Mouse (Mus musculus) midbrain, embryonic 14.5 days (tissue): ENCODE results near the gene Rtbdn. TPM values are rescaled to one million over a fixed set of nuclear protein-coding genes. Genes with fewer than 3 reads are reported as not detected.

Experiments used
- ATAC-seq: fragments of 200-750 bp; cut with Nextera tagmentation; 2 replicates; pipeline ENCODE4 v1.8.0; 2017; ENCODE audit warnings: moderate number of reproducible peaks, moderate library complexity; ENCODE audit not compliant: low FRiP score, low TSS enrichment
- DNase-seq: peaks from one replicate; pipeline ENCODE4 v3.0.0-alpha.2; 2015
- H3K27ac ChIP-seq: fragments of 300-500 bp; sonication (generic); replicated peaks from 2 replicates; pipeline ENCODE4 v1.5.1; 2014; ENCODE audit warnings: mild to moderate bottlenecking, low read depth, low read length, moderate library complexity
- H3K27me3 ChIP-seq: fragments of 300-500 bp; sonication (generic); 2 replicates; pipeline ENCODE4 v1.6.1; 2014; ENCODE audit warnings: low read length, control low read depth, mixed read lengths; ENCODE audit not compliant: control insufficient read depth, insufficient read depth
- H3K36me3 ChIP-seq: fragments of 300-500 bp; sonication (generic); 2 replicates; pipeline ENCODE4 v1.6.1; 2014; ENCODE audit warnings: low read length, control low read depth; ENCODE audit not compliant: control insufficient read depth, insufficient read depth
- H3K4me1 ChIP-seq: fragments of 300-500 bp; sonication (generic); 2 replicates; pipeline ENCODE4 v1.6.1; 2014; ENCODE audit warnings: mild to moderate bottlenecking, antibody characterized with exemption, low read length, control low read depth; ENCODE audit not compliant: control insufficient read depth, insufficient read depth
- H3K4me2 ChIP-seq: fragments of 300-500 bp; sonication (generic); 2 replicates; pipeline ENCODE4 v1.6.1; 2014; ENCODE audit warnings: mild to moderate bottlenecking, low read length, moderate library complexity
- H3K4me3 ChIP-seq: fragments of 300-500 bp; sonication (generic); replicated peaks from 2 replicates; pipeline ENCODE4 v1.5.1; 2014; ENCODE audit warnings: low read depth, low read length
- H3K9ac ChIP-seq: fragments of 300-500 bp; sonication (generic); replicated peaks from 2 replicates; pipeline ENCODE4 v1.6.1; 2014; ENCODE audit warnings: mild to moderate bottlenecking, low read length, moderate library complexity
- H3K9me3 ChIP-seq: fragments of 300-500 bp; sonication (generic); 2 replicates; pipeline ENCODE4 v1.6.1; 2016; ENCODE audit warnings: low read length, control low read depth, mixed read lengths; ENCODE audit not compliant: control insufficient read depth
- WGBS: fragments of 180-500 bp; shearing (Covaris S2); extraction: QIAGEN DNeasy Blood & Tissue Kit; methylation state at CpG from one replicate; pipeline ENCODE4 v1.1.7; 2014; 5-methylcytosine and 5-hydroxymethylcytosine counted together
- microRNA-seq: library from miRNA; unstranded; fragments of <30 nt; microRNA quantifications from one replicate; pipeline ENCODE4, GENCODE M21; 2016
- polyA plus RNA-seq: library from polyadenylated mRNA; unstranded; fragments of >200 nt; fragmentation: Nextera tagmentation; extraction: Ambion mirVana; gene quantifications from 2 replicates; pipeline ENCODE4 v1.2.1, GENCODE M21; 2014

The Rtbdn gene
- polyA plus RNA-seq, 1 experiment from 2014 or later = 0.99 TPM

GRCm38 (mm10) chr8:84994375-84994774 lies 47.6 kb downstream of the Rtbdn start:
- 0 out of 2 replicates have a peak, but pooled peaks cover 9% of the 10 kb centered on the region for H3K27me3 ChIP-seq
- WGBS = 94% methylated on average over 9 of the region's 9 CpGs
- no peak overlapping the region for H3K9ac ChIP-seq
- no peak overlapping the region for H3K27ac ChIP-seq
- peaks cover 15% of the 10 kb centered on the region for H3K4me1 ChIP-seq
- DNase-seq (no peak), ATAC-seq (no peak)
- no peaks in the 10 kb centered on the region for H3K9me3 ChIP-seq
- peaks cover 6% of the 10 kb centered on the region; the same call in 1 of the 2 replicates for H3K36me3 ChIP-seq
- no peak overlapping the region for H3K4me2 ChIP-seq
- H3K4me3 ChIP-seq = no peak overlapping the region

- Histone ChIP-seq H3K4me3 (no peak overlapping the region), H3K9me3 (no peaks in the 10 kb centered on the region), H3K27me3 (0 out of 2 replicates have a peak, but pooled peaks cover 9% of the 10 kb centered on the region), H3K4me2 (peak overlapping the region; percentile 0; the same call in 1 of the 2 replicates), H3K36me3 (peaks cover 6% of the 10 kb centered on the region; the same call in 1 of the 2 replicates), H3K27ac (0 out of 2 replicates have a peak overlapping the region, but pooled peaks have one; percentile 13), H3K4me1 (peaks cover 11% of the 10 kb centered on the region), H3K9ac (0 out of 2 replicates have a peak overlapping the region, but pooled peaks have one; percentile 6)
- DNase-seq (peak; percentile 33), ATAC-seq (no peak)
- 17% methylated on average over 25 of the region's 25 CpGs for WGBS
Observed at GRCm38 (mm10) chr8:84995680-84996079, 48.9 kb downstream of the Rtbdn start.

- ATAC-seq (no peak), DNase-seq (no peak)
- Histone ChIP-seq H3K27me3 (0 out of 2 replicates have a peak, but pooled peaks cover 9% of the 10 kb centered on the region), H3K4me1 (0 out of 2 replicates have a peak, but pooled peaks cover 4% of the 10 kb centered on the region), H3K36me3 (peaks cover 10% of the 10 kb centered on the region; the same call in 1 of the 2 replicates), H3K4me2 (no peak overlapping the region), H3K9me3 (no peaks in the 10 kb centered on the region), H3K9ac (no peak overlapping the region), H3K27ac (no peak overlapping the region), H3K4me3 (no peak overlapping the region)
- WGBS = 77% methylated on average over 5 of the region's 5 CpGs
Observed at GRCm38 (mm10) chr8:84996978-84997377, 50.2 kb downstream of the Rtbdn start.

GRCm38 (mm10) chr8:84997649-84998295 lies 51.0 kb downstream of the Rtbdn start:
- DNase-seq (peak; percentile 94), ATAC-seq (peak; percentile 71)
- Histone ChIP-seq H3K27ac (no peak overlapping the region), H3K9me3 (no peaks in the 10 kb centered on the region), H3K27me3 (0 out of 2 replicates have a peak, but pooled peaks cover 9% of the 10 kb centered on the region), H3K36me3 (peaks cover 14% of the 10 kb centered on the region; the same call in 1 of the 2 replicates), H3K9ac (peak overlapping the region; percentile 21), H3K4me1 (0 out of 2 replicates have a peak, but pooled peaks cover 4% of the 10 kb centered on the region), H3K4me3 (no peak overlapping the region), H3K4me2 (peak overlapping the region; percentile 28)
- WGBS = 2% methylated on average over 19 of the region's 19 CpGs

Small RNA genes lying within 50 kb of the gene (microRNA-seq; reads per million reads assigned to microRNA genes)
- not detected for gene Gm24197

Other genes with a start within 250 kb of the Rtbdn start
- 1.5 and 3.8 TPM in 2 replicates for gene Lyl1, start 245.5 kb upstream of the Rtbdn start, polyA plus RNA-seq
- 0.67 and 0.91 TPM in 2 replicates for gene G430095P16Rik, start 224.0 kb upstream of the Rtbdn start, polyA plus RNA-seq
- 45.9 and 49.8 TPM in 2 replicates for gene Nfix, start 146.6 kb upstream of the Rtbdn start, polyA plus RNA-seq
- 9.9 and 12.7 TPM in 2 replicates for gene Dand5, start 124.2 kb upstream of the Rtbdn start, polyA plus RNA-seq
- 32.7 and 35.8 TPM in 2 replicates for gene Gadd45gip1, start 115.5 kb upstream of the Rtbdn start, polyA plus RNA-seq
- gene Rad23a, start 106.3 kb upstream of the Rtbdn start, polyA plus RNA-seq = 83.4 and 84.3 TPM in 2 replicates
- 434 and 525 TPM in 2 replicates for gene Calr, start 100.1 kb upstream of the Rtbdn start, polyA plus RNA-seq
- gene Farsa, start 90.0 kb upstream of the Rtbdn start, polyA plus RNA-seq = 95.6 and 111 TPM in 2 replicates
- gene Syce2, start 74.9 kb upstream of the Rtbdn start, polyA plus RNA-seq = 17.4 and 27.4 TPM in 2 replicates
- 22.4 and 25.9 TPM in 2 replicates for gene Gcdh, start 53.1 kb upstream of the Rtbdn start, polyA plus RNA-seq
- 0.19 and 0.63 TPM in 2 replicates for gene Klf1, start 45.1 kb upstream of the Rtbdn start, polyA plus RNA-seq
- 4.0 and 5.4 TPM in 2 replicates for gene Dnase2a, start 38.4 kb upstream of the Rtbdn start, polyA plus RNA-seq
- gene Mast1, start 9.6 kb upstream of the Rtbdn start, polyA plus RNA-seq = 69.5 and 69.9 TPM in 2 replicates
- gene Gm49661, start 22.4 kb downstream of the Rtbdn start, polyA plus RNA-seq = not detected in 2 replicates
- gene Prdx2, start 22.6 kb downstream of the Rtbdn start, polyA plus RNA-seq = 1,531 and 1,588 TPM in 2 replicates
- gene Rnaseh2a, start 22.8 kb downstream of the Rtbdn start, polyA plus RNA-seq = 51.7 and 54.4 TPM in 2 replicates
- 4.3 and 5.7 TPM in 2 replicates for gene Junb, start 31.7 kb downstream of the Rtbdn start, polyA plus RNA-seq
- gene Hook2, start 43.6 kb downstream of the Rtbdn start, polyA plus RNA-seq = 25.8 and 31.4 TPM in 2 replicates
- not detected in 2 replicates for gene Best2, start 67.5 kb downstream of the Rtbdn start, polyA plus RNA-seq
- 130 and 155 TPM in 2 replicates for gene Asna1, start 78.3 kb downstream of the Rtbdn start, polyA plus RNA-seq
- 157 and 191 TPM in 2 replicates for gene Trir, start 79.8 kb downstream of the Rtbdn start, polyA plus RNA-seq
- 32.0 and 41.0 TPM in 2 replicates for gene Tnpo2, start 89.9 kb downstream of the Rtbdn start, polyA plus RNA-seq
- gene Fbxw9, start 113.1 kb downstream of the Rtbdn start, polyA plus RNA-seq = 65.0 and 80.9 TPM in 2 replicates
- gene Gm5741, start 121.0 kb downstream of the Rtbdn start, polyA plus RNA-seq = 1.7 TPM in 1 of 2 replicates, not detected in the other
- gene Dhps, start 124.8 kb downstream of the Rtbdn start, polyA plus RNA-seq = 88.8 and 95.8 TPM in 2 replicates
- 141 and 154 TPM in 2 replicates for gene Wdr83os, start 133.7 kb downstream of the Rtbdn start, polyA plus RNA-seq
- 53.9 and 58.2 TPM in 2 replicates for gene Wdr83, start 134.3 kb downstream of the Rtbdn start, polyA plus RNA-seq
- gene Man2b1, start 136.3 kb downstream of the Rtbdn start, polyA plus RNA-seq = 13.3 and 17.2 TPM in 2 replicates
- gene Zfp791, start 176.1 kb downstream of the Rtbdn start, polyA plus RNA-seq = 3.0 and 4.0 TPM in 2 replicates
- gene Cks1brt, start 204.9 kb downstream of the Rtbdn start, polyA plus RNA-seq = not detected in 2 replicates